Mouse (Mus musculus) activated CD4-positive, CD25-positive, alpha-beta regulatory T cell (primary cell): ENCODE data around the gene Hspb1. TPM values are rescaled to one million over a fixed set of nuclear protein-coding genes. Genes with fewer than 3 reads are reported as not detected.

Experiments
- polyA plus RNA-seq, 2 experiments: library from polyadenylated mRNA; unstranded; fragments of 100-300 nt; shearing (Covaris generic); gene quantifications; one replicate each; pipeline ENCODE4 v1.2.1; 2017

Hspb1 gene
- 1 to 10 TPM in 1 of 2 experiments, not detected in 1; 1.3 TPM for polyA plus RNA-seq

GRCm38 (mm10) chr5:135887675-135888102 lies at the start of gene Hspb1:
TSS of gene Hspb1 (plus strand) at chr5:135887919.

GRCm38 (mm10) chr5:135934481-135935175 lies 46.9 kb downstream of the Hspb1 start, which contains the start of gene Ywhag:
TSS of gene Ywhag (minus strand) at chr5:135934616.

Other genes starting within 250 kb of the Hspb1 start
- 10 to 100 TPM; 27.4 to 61.1 TPM for gene Por, start 217.9 kb upstream of the Hspb1 start, polyA plus RNA-seq
- gene Tmem120a, start 143.5 kb upstream of the Hspb1 start, polyA plus RNA-seq, result 10 to 100 TPM; 61.9 to 66.5 TPM
- under 1 TPM; 0.25 to 0.66 TPM for gene Styxl1, start 109.5 kb upstream of the Hspb1 start, polyA plus RNA-seq
- 100 to 1,000 TPM; 467 to 511 TPM for gene Mdh2, start 109.4 kb upstream of the Hspb1 start, polyA plus RNA-seq
- gene Srrm3, start 81.0 kb upstream of the Hspb1 start, polyA plus RNA-seq, result under 1 TPM; 0.14 to 0.21 TPM
- 10 to 100 TPM; 39.6 to 58.1 TPM for gene Ywhag, start 46.7 kb downstream of the Hspb1 start, polyA plus RNA-seq
- under 1 TPM; 0.92 to 0.99 TPM for gene Ssc4d, start 86.6 kb downstream of the Hspb1 start, polyA plus RNA-seq
- not detected for gene Zp3, start 92.2 kb downstream of the Hspb1 start, polyA plus RNA-seq
- gene Dtx2, start 106.9 kb downstream of the Hspb1 start, polyA plus RNA-seq, result 10 to 100 TPM; 19.7 to 20.9 TPM
- gene Upk3b, start 150.6 kb downstream of the Hspb1 start, polyA plus RNA-seq, result under 1 TPM in 1 of 2 experiments, not detected in 1; 0.05 TPM
- not detected for gene Upk3bl, start 166.6 kb downstream of the Hspb1 start, polyA plus RNA-seq
- gene Rasa4, start 196.0 kb downstream of the Hspb1 start, polyA plus RNA-seq, result 1 to 10 TPM; 2.3 to 2.7 TPM
- gene Polr2j, start 228.7 kb downstream of the Hspb1 start, polyA plus RNA-seq, result 100 to 1,000 TPM; 175 to 202 TPM
- gene Lrwd1, start 248.2 kb downstream of the Hspb1 start, polyA plus RNA-seq, result 10 to 100 TPM; 40.2 to 43.8 TPM
- 10 to 100 TPM; 60.9 to 73.3 TPM for gene Alkbh4, start 248.2 kb downstream of the Hspb1 start, polyA plus RNA-seq